Mouse (Mus musculus) heart, postnatal 14 days (tissue): Measurements from ENCODE around the gene Tdrd7. TPM values are rescaled to one million over a fixed set of nuclear protein-coding genes. Genes with fewer than 3 reads are reported as not detected.
A peak's percentile ranks its signal among the peaks of the same experiment; 100 is the strongest.

Source experiments
- DNase-seq, 2 experiments: peaks; one replicate each; pipeline ENCODE4 v3.0.0; 2021 to 2022
- intact Hi-C: fragments of 180-260 bp; cut with DNase I; formaldehyde crosslinking; loops from one replicate; pipeline ENCODE4 v1.15.1; 2025
- long read RNA-seq, 2 experiments: library from polyadenylated mRNA; stranded (forward); transcript quantifications; one replicate each; pipeline ENCODE4 v2.0.0; 2021
- total RNA-seq, 2 experiments: library from RNA; stranded (reverse); gene quantifications; 2 replicates each; pipeline ENCODE4 v1.2.3; 2021

Tdrd7 gene
- total RNA-seq: 10 to 100 TPM; 11.1 to 14.0 TPM
- long read RNA-seq, experiment 1, transcript Tdrd7-201 (17 exons, 3,716 nt): major isoform, 12 of 16 reads
- long read RNA-seq, experiment 1, partial matches to known transcripts: 3 of 16 reads
- long read RNA-seq, experiment 1, other reads (novel, unspliced or antisense): 1 of 16 reads
- long read RNA-seq, experiment 2, partial matches to known transcripts: 1 of 11 reads
- long read RNA-seq, experiment 2, other reads (novel, unspliced or antisense): 6 of 11 reads

GRCm38 (mm10) chr4:45964771-45965439, at the start of gene Tdrd7:
Tdrd7 (plus strand) TSS chr4:45965334.
- intact Hi-C loops: no loop called here
- peak; percentile 19 to 37 for DNase-seq

DNA sequence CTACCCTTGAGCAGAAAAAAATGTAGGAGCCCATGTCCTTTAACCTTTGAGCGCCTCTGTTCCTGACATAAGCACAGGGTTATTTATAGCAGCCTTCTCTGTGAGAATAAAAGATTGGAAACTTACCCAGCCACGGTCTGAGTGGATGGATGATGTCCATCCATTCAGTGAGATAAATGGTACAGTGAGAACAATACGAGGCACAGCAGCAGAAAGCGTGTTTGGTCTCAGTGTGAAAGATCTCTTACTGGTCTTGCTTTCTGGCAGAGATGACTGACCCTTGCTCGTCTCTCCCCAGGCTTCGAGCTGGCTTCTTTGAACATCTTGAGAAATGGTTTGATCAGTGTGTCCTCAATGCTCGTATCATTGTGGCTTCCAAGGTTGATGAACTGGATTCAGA, 48.0 kb upstream of the Tdrd7 start:
- no peak for DNase-seq
- intact Hi-C loops: no loop called here

- intact Hi-C loops: no loop called here
- no peak for DNase-seq
Observed at GRCm38 (mm10) chr4:45921663-45922435, 43.3 kb upstream of the Tdrd7 start.

- intact Hi-C loops: no loop called here
- no peak for DNase-seq
Observed at GRCm38 (mm10) chr4:45924011-45924410, 41.1 kb upstream of the Tdrd7 start.

DNA sequence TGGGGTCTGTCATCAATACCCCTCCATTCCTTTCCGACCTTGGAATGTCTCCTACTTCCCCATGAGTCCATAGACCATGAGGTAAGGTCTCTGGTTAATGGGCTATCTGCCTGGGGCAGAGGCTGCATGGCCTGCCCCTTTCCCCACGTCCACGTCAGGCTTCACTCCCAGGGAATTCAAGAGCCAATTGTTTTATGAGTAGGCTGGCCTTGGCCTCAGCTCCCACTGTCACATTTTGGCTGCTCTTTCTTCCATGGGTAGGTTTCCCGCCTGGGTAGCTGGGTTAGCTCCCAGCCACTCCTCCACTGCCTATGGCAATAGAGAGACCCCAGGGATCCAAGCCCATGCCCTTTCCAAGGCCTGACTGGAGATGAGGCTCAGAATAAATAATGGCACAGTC, 36.6 kb upstream of the Tdrd7 start:
- intact Hi-C loops: no loop called here
- DNase-seq: no peak

DNA sequence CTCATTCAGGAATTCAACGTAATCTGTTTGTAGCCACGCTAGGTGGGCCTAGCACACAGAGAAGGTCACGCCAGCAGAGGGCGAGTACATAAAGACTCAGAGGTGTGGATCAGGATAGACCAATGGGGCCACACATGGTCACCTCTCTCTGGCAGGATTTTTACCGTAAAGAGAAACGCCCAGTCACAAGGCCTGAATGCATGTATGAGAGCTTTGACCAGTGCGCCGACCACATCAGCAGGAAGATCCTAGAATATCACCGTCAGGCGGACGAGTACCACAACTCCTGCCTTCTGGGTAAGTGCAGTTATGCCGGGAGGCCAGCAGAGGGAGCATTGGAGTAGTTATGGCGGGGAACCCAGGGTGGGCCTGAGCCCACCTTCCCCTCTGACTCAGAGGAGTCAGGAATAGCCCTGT, 23.5 kb upstream of the Tdrd7 start:
- intact Hi-C loops: no loop called here
- peak; percentile 70 to 78 for DNase-seq

- intact Hi-C loops: loop anchor here (2.0 kb wide), 1 partner anchor 15 kb away; no protein-coding TSS in a partner anchor
- DNase-seq: no peak
Observed at GRCm38 (mm10) chr4:45947729-45948128, 17.4 kb upstream of the Tdrd7 start.

DNA sequence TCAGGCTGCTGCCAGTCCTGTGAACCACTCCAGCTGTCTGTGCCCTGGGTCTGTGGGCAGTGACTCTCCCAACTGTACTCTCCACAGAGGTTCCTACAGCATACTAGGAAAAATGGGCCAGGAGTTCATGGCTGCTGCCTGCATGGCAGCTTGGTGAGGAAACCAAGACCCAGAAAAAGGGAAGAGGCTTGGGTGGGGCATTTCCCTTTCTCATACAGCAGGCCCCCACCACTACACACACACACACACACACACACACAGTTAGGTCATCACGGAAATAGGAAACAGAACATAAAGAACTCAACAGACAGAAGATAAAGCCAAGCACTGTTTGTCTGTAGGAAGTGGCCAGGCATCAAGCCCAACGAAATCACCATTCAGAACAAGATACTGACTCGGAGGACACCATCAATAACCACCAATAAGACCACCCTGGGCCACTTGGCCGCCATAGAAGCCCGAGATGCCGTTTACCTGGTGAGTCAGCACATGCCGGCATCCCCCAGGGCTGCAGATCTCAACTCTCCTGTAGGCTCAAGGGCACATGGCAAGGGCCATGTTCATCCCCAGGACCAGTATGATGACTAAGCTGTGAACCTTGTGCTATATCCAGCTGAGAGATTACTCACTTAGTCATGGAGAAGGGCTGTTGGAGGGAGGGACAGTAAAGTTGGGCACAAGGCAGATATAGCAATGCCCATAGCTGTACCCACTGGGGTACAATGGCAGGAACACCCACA, 15.9 kb upstream of the Tdrd7 start:
- no peak for DNase-seq
- intact Hi-C loops: no loop called here

- intact Hi-C loops: no loop called here
- DNase-seq: no peak
Observed at GRCm38 (mm10) chr4:45951830-45952229, 13.3 kb upstream of the Tdrd7 start.

- no peak for DNase-seq
- intact Hi-C loops: no loop called here
Observed at GRCm38 (mm10) chr4:45953025-45953919, 11.9 kb upstream of the Tdrd7 start.

- no peak for DNase-seq
- intact Hi-C loops: no loop called here
Observed at GRCm38 (mm10) chr4:45955235-45955634, 9.9 kb upstream of the Tdrd7 start.

DNA sequence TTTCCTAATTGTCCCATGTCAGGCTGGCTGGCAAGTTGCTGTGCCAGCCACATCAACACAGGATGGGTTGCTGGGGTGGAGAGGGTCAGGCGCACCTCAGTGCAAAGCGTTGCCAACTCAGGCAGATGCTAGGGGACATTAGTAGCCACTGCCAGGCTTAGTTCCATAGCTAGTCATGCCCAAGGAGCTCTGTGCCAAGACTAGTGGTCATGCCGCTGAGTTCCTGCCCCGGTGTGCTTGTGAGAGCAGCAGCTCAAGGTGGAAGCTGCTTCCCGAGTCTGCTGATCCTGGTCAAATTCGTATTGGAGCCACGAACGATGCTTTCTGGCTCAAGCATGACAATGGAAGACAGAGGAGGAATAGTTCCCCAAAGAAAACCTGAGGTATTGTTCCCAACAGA, 9.0 kb upstream of the Tdrd7 start:
- intact Hi-C loops: no loop called here
- no peak for DNase-seq

DNA sequence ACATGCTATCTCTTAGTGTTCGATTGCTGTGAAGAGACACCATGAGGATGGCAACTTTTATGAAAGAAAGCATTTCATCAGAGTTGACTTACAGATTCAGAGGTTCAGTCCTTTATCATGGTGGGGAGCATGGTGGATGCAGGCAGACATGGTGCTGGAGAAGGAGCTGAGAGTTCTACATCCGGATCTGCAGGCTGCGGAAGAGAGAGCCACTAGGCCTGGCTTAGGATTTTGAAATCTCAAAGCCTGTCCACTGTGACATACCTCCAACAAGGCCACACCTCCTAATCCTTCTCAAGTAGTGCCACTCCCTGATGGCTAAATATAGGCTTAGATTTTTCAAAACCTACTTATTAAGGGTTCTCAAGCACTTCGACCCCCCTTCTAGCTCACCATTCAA, 8.4 kb upstream of the Tdrd7 start:
- no peak for DNase-seq
- intact Hi-C loops: no loop called here

DNA sequence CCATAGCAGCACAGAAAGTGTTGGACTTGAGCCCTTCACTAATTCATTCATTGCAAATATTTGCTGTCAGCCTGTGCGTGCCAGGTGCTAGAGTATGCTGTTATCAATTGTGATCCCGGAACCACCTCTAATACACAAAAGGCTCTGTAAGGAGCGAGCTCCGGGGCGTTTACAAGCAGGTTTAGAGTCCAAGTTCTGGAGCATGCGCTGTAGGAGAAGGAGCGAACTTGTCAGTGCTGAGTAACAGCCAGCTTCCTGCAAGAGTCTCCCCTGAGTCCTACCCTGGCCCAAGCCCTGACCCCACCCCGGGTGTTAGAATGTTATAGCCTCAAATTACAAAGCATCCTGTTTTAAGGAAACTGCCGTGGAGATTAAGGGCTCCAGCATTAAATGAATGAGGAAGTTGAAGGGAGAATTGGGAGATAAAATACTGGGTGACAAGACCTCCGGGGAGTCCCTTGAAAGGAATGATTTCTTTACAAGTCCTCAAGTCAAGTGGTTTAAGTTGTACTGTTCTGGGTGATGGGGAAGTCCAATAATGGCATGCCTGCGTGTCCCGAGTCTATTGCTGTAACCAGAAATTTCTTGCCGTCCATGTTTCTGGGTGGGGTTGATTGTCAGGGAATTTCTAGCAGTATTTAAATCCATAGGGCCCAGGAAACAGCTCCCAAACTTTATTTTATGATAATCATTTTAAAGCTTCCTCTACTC, 758 bp downstream of the Tdrd7 start:
- intact Hi-C loops: no loop called here

DNA sequence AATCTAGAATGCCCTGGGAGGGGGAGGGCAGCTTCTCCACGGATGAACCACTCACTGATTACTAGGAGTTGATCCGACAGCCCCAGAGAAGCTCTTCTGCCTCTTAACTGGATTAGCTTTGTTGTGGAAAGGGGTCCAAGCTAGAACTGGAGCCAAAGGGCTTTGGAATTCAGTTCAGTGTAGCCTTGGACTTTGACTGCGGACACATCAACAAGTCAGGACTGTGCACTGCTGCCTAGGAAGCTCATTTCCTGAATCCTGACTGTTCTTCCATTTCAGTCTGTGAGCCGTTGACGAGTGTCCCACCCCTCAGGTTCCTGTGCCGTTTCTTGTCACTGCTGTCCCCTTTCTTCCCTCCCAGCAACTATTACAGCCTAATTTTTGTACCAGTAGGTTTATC, 1.6 kb downstream of the Tdrd7 start:
- no peak for DNase-seq
- intact Hi-C loops: no loop called here

More for the DNA sequence above, 758 bp downstream of the Tdrd7 start:
- peak; percentile 52 to 62 for DNase-seq

- intact Hi-C loops: no loop called here
- DNase-seq: no peak
Observed at GRCm38 (mm10) chr4:45967479-45968341, 2.6 kb downstream of the Tdrd7 start.

- no peak for DNase-seq
- intact Hi-C loops: no loop called here
Observed at GRCm38 (mm10) chr4:45969051-45969450, 3.9 kb downstream of the Tdrd7 start.

DNA sequence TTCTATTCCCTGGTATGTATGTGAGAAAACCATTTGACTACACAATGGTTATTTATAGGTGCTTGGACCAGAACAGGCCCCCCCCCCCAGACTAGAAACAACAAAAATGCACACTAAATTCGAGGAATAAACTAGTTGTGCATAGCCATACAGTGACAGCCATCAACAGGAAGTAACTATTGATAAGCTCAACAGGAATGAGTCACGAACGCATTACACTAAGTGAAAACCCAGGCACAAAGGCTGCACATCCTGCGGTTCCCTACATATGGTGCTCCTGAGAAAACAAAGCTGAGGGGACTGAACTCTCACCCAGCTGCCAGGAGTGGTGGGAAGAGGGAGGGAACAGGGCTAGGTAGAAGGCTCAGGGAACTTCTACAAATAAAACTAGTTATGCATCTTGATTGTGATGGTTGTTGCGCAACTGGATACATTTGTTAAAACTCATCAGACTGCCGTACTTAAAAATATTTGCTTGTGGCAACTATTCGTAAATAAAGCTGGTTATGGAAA, 5.0 kb downstream of the Tdrd7 start:
- intact Hi-C loops: loop anchor here (10.0 kb wide), 2 partner anchors 55 to 155 kb away; no protein-coding TSS in a partner anchor
- no peak for DNase-seq
